Mouse (Mus musculus): Measurements from ENCODE around the gene Fam189a2.

Gene Fam189a2

DNA sequence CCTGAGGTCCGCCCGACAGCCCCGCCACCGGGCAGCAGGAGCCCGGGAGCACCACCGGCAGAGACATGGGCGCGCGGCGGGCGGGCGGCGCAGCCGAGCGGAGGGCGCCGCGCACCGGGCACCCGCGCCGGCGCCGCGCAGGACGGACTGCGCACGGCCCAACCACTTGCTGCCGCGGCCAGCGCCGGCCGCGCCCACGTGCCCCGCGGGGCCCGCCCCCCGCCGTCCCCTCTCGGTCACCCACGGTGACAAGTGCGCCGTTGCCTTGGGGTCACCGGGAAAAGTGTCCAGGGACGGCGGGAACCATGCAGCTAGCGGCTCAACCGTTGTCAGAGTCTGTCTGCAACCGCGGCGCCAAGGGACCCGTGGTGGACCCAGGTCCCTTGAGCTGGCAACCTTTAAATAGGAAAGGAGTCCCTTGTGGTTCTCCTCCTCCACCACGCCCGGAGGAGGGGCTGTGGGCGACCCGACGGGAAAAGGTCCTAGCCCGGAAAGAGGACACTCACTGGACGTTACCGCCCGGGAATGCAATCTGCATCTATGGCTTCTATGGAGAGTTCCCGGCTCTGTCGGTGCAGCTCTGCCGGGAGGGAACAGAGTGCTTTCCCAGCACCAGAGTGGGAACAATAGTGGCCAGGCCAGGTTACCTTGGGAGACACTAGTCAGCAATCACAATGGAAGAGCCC is at the start of gene Fam189a2:
TSS of gene Fam189a2 (minus strand) at position 149 of the 686 bp plus-strand sequence.
- DNase-seq (ENCODE audit: low spot score in 2 of 2), result no peak

DNA sequence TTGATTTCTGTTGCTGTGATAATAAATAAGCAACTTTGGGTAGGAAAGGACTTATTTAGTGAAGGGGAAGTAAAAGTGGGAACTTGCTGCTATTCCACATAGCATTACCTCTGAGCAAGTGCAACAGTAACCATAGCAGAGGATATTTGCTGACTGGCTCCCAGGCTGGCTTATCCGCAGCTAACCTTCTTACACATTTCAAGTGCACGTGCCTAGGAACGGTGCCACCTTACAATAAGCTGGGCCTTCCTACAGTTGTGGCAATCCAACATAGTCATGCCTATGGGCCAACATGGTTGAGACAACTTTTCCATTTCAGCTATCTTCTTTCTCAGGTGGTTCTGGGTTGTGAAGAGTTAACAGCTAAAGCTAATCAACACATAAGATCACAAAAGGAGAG is 46.8 kb upstream of the Fam189a2 start:
- DNase-seq (ENCODE audit: low spot score in 2 of 2), result no peak

DNA sequence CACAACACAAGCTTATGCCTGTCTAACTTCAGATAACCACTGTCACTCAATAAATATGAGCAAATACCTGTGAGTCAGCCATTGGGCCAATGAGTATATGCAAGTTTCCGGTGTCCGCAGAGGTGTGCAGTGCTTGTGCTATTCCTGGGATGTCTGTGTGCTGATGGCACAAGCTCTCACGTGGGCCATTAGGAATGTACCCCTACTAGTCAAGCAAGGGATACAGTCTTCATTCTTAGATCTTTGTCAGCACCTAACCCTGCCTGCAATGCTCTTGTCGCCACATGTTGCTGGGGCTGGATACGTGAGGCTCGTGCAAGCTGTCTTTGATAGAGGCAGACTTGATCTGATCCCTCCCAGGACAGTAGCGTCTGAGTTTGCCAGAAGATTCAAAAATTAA is 45.7 kb upstream of the Fam189a2 start:
- DNase-seq (ENCODE audit: low spot score in 2 of 2), result no peak

DNA sequence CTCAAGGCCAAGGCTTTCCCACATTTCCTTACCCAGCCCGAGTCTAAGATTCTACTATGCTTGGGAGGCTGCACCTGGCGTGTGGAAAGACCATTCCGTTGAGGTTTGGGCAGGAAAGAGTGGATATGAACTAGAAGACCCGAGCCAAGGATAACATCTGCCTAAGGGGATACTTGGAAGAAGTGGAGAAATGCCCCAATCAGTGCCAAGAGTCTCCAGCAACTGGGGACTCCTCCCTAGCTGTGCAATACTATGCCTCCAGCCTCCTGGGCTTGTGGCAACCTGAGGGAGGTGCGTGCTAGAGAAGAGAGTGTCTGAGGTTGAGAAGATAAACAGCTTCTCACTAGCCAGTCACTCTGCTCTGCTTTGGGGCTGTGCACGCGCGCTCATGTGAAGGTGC is 45.1 kb upstream of the Fam189a2 start:
- no peak for DNase-seq (ENCODE audit: low spot score in 2 of 2)

DNA sequence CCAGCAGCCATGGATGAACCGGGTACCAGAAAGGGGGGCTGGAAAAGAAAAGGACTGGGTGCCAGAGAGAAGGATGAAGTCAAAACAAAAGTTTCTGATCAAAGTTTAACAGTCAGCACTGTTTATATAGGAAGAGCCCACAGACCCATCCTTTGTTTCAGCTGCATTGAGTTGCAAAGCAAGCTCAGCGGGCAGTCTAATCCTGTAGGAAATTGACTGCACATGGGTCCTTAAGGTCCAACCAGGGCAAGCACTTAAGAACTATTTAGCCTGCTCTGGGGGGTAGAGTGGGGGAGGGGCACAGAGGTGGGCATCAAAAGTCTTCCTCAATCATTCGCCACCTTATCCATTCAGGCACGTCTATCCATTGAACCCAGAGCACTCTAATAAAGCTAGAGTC is 42.3 kb upstream of the Fam189a2 start:
- no peak for DNase-seq (ENCODE audit: low spot score in 2 of 2)

DNA sequence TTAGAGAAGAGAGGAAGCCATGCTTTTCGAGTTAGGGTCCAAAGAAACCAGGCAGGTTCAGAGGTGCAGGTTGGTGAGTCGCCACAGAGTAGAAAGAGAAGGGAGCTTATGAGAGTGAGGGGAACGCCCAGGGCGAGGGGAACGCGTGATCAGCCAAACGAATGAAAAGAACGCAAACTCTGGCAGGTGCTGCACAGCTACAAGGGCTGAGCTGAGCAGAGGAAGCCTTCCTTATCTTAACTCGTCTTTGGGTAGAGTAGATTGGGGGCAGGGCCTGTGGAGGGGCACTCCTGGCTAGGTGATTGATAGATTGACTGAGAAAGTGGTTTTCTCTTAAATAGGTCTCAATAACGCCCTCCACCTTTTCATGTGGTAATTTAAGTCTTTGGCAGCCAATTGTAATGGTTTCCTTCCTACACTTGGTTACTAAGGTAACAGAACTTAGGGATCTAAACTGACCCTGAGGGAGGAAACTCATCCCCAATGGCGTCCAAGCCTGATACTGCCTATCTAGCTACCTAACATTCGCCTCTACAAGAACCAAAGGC is 33.6 kb upstream of the Fam189a2 start:
- no peak for DNase-seq (ENCODE audit: low spot score in 2 of 2)

DNA sequence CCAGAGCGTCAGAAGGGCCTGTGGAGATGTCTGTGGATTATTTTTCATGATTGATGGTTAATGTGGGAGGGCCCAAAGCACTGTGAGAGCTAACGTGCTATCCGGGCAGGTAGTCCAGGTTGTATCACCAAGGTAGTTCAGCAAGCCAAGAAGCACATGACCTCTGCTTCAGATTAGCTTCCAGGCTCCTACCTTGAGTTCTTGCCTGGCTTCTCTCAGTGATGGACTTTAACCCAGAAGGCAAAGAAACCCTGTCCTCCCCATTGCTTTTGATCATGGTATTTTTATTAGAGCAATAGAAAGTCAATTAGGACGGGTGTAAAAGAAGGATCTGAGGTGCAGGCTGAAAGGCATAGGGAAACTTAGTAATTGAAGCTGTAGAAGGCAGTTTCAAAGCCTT is 32.8 kb upstream of the Fam189a2 start:
- DNase-seq (ENCODE audit: low spot score in 2 of 2), result no peak

DNA sequence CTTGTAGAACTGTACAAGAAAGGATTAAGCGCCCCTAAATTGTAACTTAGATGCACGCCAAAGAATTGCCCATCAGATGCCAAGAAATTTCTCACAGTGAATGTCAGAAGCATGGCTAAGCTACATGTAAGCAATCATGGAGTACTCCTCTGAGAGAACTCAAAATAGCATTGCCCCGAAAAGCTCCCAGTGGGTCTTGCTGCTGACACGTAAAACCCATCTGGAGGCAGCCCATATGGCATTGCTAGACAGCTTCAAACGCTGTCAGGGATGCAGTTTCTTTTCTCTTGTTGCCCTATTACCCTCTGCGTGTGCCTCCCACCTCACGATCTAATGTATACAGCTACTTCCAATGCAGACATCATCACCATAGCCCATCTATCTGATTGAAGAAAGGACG is 28.0 kb upstream of the Fam189a2 start:
- DNase-seq (ENCODE audit: low spot score in 2 of 2), result no peak

DNA sequence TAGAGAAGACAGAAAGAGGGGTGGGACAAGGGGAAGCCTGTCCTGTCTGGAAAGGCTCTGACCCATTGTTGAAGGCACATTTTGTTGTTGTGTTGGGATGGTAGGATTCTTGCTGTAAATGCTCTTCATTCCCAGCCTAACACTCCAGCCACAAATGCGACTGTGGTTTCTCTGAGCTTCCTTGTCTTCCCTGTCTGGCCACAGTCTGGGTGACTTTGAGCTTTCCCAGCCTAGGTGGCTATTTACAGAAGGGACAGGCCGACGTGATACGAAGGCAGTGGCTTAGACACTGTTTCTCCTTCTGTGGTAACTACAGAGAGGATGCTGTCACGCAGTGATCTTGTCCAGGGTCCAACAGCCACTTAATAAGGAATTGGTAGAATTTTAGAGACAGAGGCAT is 27.2 kb upstream of the Fam189a2 start:
- no peak for DNase-seq (ENCODE audit: low spot score in 2 of 2)

DNA sequence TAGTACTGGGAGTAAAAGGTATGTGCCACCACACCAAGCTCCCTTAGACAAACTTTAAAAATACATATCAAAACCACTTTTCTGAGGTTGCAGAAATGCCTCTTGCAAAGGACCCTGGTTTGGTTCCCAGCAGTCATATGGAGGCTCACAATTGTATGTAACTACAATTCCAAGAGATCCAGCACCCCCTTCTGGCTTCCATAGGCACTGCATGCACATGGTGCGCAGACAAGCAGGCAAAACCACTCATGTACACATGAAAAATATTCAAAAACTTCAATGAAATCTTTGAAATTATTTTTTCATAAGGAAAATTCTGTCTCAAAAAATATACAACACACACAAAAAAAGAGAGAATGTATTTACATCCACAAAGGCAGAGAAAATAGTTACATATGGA is 26.1 kb upstream of the Fam189a2 start:
- DNase-seq (ENCODE audit: low spot score in 2 of 2), result no peak

DNA sequence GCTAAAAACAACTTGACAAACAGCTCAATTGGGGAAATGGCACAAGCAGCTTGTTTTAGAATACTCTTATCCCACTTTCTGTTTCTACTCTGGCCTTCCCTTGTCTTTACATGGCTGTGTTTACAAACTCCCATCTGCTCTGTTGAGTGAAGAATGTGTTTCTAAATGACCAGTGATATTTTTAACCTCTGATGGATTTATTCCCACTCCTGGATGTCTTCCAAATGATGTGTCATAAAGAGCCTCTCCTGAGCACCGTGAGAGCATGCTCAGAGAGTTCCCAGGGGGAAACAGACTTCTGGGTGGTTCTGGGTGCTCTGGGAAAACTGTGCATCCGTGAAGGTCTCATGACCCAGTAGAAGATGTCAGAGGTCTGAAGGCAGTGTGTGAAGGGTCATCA is 24.1 kb upstream of the Fam189a2 start:
- DNase-seq (ENCODE audit: low spot score in 2 of 2), result no peak

DNA sequence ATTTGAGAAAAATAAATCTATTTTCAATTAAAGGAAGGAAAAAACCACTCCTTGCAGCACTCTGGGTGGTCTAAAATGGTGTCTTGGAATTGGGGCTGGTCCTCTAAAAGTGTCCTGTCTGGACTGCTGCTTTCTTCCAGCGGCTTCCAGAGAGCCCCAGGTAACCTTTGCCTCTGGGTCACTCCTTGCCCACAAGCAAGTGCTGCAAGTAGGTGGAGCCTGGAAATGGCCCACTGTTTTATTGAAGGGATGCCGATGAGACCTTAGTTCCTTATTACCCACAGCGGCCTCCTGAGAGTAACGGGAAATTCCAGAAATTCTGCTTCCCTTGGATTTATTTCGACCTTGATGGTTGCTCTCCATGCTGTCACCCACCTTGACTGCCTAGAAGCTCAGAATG is 23.4 kb upstream of the Fam189a2 start:
- DNase-seq (ENCODE audit: low spot score in 2 of 2), result no peak

DNA sequence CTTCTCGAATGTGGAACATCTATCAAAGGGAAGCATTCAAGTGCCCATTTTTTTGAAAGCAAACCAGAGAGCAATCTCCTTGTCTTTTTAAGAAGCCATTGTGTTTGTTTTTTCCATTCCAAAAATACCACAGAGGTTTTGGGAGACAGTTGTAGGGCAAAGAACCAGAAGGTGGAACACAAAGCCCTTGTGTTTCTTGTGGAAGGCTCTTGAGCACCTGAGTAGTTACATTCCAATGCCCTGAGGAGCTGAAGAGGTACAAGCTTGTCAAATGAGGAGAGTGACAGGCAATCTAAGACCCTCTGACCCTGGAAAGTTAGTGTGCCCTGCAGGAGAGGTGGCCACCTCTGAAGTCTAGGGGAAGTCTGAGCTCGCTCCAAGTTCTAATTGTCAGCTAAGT is 19.7 kb upstream of the Fam189a2 start:
- no peak for DNase-seq (ENCODE audit: low spot score in 2 of 2)

DNA sequence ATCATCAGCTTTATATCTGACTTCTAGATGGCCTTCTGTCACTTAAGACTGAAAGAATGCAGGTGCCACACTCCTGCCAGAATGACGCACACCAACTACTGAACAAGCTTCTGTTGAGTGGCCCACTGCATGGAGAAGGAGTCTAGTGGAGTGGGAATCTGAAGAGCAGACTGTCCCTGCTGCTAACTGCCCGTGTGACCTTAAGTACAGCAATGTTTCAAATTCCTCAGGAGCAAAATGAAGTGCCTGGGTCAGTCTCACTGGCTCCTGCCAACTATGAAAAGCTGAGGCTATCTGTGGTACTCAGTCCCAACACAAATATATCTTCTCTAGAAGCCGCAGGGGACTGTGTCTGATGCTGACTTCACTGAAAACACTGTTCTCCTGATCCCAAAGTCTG is 18.5 kb upstream of the Fam189a2 start:
- no peak for DNase-seq (ENCODE audit: low spot score in 2 of 2)

DNA sequence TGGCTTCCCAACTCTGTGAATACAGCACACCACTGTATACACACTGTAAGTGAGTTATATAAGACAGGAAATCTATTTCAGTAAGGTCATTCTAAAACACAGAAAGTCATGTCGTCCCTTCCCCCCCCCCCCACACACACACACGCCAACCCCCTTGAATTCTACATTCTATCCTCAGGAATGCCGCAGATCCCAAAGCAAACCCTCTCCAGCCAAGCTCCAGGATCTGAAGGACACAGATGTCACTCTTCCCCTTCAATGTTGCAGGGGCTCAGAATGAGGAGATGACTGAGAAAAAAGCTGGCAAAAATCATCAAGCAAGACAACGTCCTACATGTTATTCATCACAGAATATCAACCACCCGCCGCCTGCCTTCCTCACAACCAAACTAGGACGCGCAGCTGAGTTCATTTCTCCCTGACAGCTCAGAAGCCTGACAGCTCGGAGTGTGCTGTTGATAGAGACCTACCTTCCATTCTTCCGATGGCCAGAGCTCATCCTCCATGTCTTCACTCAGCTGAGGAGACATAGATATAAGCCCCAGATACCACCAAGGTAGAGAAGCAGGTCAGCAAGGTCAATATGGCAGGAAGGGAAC is 15.7 kb upstream of the Fam189a2 start:
- DNase-seq (ENCODE audit: low spot score in 2 of 2), result no peak

DNA sequence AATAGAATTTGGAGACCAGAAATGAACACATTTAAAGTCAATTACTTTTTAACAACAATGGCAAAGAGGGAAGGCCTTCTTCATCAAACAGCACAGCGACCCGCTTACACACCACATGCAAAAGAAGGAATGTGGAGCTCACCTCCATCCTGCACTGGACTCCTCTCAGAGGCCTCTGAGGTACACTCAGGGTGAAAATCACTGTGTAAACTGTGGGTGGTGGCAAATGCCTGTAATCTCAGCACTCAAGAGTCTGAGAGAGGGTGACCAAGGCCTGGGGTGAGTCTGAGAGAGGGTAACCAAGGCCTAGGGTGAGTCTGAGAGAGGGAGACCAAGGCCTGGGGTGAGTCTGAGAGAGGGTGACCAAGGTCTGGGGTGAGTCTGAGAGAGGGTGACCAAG is 11.6 kb upstream of the Fam189a2 start:
- DNase-seq (ENCODE audit: low spot score in 2 of 2), result no peak

DNA sequence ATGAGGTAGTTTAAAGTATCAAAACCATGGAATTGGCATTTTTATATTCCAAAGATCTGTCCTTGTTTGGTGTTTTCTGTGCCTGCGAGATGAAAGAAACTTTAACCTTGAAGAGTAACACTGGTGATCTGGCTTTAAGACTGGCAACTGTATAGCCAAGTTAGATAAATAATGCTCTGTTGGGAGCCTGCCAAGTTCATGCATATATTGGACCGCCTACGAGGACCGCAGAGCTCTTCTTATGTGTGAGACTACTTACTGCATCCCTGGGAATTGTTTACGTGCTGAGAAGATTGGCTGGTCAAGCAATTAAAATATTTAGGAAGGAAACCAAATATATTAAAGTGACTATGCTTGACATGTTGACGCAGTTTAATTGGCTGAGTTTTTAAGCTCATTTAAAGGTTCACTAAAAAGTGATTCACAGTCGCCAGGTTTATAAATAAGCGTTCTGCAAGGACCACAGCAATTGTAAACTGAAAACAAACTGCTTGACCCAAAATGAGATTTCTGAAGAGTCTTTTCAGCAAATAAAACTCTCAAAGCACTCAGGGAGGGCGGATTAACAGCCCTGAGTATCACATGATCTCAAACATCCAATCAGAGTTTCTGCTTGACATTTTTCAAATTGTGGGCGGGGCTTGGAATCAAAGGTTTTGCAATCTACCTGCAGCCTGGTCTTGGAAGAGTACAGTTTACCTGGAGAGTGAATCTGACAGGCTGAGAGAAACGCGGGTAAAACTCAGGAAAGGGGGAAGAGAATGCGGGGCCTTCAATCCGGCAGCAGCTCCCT is 8.4 kb upstream of the Fam189a2 start:
- DNase-seq (ENCODE audit: low spot score in 2 of 2), result no peak

DNA sequence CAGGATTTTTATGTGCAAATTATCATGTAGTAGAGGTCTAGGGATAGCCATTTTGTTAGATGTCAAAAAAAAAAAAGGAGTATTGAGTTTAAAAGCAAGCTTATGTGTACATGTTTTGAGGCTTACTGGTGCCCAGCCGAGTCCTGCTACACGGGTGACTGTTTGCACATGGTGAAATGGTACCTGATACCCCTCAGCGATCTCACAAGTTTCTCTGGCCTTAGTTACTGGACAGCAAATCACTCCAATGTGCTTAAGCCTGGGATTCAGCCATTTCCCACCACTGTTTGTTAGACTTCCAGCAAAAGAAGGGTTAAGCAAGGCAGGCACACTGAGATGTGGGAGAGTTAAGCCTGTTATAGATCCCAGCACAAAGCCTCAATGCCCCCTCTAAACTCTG is 3.5 kb upstream of the Fam189a2 start:
- no peak for DNase-seq (ENCODE audit: low spot score in 2 of 2)

DNA sequence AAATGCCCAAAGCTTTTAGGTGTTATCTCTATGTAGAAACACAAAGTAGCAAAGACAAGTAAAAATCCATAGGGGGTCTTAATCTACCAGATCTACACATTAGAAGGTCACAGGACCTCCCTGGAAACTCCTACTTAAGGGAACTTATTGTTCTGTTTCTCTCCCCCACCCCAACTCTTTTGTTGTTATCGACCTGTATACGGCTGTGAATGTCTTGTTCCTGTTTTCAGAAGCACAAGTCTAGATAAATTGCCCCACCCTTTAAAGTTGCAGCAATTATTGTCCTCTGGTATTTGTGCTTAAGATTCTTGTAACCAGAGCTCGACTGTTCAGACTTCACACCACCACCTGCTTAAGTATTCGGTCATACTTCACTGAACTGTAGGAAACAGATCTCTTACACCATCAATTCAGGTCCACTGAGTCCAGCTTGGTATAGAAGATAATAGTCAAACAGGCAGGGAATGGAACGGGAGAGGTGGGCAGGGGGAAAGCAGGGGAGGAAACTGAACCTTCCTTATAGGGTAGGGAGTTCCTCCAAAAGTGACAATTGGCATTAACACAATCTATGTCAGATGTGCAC is 1.9 kb upstream of the Fam189a2 start:
- no peak for DNase-seq (ENCODE audit: low spot score in 2 of 2)

DNA sequence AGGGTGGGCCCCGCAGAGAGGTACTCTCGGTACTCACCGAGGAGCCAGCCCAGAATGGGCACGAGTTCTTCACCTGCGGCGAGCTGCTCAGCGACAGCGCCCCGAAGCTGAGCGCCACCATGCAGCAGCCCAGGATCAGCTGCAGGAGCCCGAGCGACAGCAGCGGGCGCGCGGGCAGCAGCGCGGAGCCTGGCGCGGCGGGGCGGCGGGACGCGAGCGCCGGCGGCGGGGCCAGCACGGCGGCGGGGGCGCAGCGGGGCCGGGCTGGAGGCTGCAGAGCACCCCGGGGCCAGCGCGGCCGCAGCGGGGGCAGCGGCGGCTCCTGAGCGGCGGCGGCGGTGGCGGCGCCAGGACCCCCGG is 328 bp downstream of the Fam189a2 start:
- DNase-seq (ENCODE audit: low spot score in 2 of 2), result no peak

DNA sequence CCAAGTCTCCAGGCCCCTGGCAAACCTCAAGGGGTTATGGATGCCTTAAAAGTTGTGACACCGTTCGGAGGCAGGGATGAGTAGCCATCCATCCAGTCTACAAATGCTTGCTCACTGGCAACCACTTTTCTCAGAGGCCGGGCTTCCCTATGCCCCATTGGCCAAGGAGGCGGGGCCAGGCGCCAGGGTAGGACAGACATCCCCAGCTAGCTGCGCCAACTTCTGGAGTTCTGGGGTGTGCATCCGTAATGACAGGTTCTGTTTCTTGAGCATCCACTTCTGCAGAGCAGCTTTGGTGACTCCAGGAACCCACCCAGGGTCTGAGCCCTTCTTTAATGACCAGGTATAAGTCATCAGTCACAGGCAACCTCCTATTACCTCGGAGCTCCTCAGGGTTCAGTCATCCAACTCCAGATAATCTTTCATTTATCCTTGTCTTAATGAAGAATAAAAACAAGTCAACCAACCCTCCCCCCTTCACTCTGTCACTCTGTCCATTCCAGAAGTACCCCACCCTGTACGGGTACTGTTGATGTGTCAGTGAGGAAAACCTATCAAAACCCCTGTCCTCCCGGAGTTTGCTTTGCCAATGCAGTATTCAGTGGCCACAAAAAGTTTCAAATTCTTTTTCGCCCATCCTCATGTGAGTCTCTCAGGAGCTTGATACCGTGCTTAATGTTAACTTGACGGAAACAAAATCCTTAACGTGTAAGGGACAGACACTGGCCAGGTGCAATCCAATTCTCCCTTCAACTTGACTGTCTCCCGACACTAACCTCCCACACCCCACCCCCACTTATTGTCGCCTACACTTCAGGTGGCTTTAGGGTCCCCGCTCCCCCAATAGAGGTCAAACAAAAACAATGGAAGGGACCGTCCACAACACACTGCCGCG is 956 bp downstream of the Fam189a2 start:
- no peak for DNase-seq (ENCODE audit: low spot score in 2 of 2)

DNA sequence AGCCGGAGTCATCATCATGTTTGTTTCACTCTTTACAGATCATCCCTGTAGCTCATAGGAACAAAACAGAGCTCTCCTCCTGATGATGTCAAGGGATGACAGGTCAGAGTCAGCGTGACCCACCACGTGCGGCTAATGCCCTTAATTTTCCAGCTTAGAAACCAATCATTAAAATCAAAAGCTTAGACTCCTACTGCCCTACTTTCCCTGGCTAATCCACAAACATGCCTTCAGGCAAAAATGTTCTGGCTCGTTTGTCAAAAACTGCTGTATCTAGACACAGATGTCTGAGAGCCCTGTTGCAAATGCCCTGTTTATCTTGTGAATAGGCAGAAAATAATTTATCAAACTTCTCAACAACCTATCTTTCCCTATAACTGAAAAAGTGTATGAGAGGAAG is 4.9 kb downstream of the Fam189a2 start:
- no peak for DNase-seq (ENCODE audit: low spot score in 2 of 2)
